Comparison of ENCODE assay signal across 8 mouse cellular contexts in genomic region chr9:46067691-46068090, GRCm38 (mm10). TPM values are rescaled to one million over a fixed set of nuclear protein-coding genes. Genes with fewer than 3 reads are reported as not detected.
A peak's percentile ranks its signal among the peaks of the same experiment; 100 is the strongest.
DNase-seq lines count a peak whose midpoint lies in the region; ATAC-seq and TF ChIP-seq lines count a peak whose summit lies in the region.

No protein-coding gene starts in this region.

- TF ChIP-seq POLR2A in kidney, adult 2 months (IDR thresholded peaks at IDR 0.05; ENCODE audit: low read depth, low read length) = no peak

- no peak overlapping the region for H3K9ac ChIP-seq in kidney, postnatal 0 days (ENCODE audit: low read depth, low read length)
- no peak overlapping the region for H3K9ac ChIP-seq in liver, embryonic 16.5 days (ENCODE audit: low read depth, low read length)
- H3K9ac ChIP-seq in stomach, embryonic 14.5 days (replicated peaks; ENCODE audit: low read depth, low read length) = no peak overlapping the region
- H3K9ac ChIP-seq in midbrain, embryonic 11.5 days (ENCODE audit: low read length) = no peak overlapping the region

- H3K9me3 ChIP-seq in kidney, postnatal 0 days (replicated peaks; ENCODE audit: low read length) = no peaks in the 10 kb centered on the region
- no peaks in the 10 kb centered on the region for H3K9me3 ChIP-seq in liver, embryonic 16.5 days (replicated peaks; ENCODE audit: control insufficient read depth, low read length)
- H3K9me3 ChIP-seq in stomach, embryonic 14.5 days (ENCODE audit: control insufficient read depth, low read depth, low read length) = no peaks in the 10 kb centered on the region
- H3K9me3 ChIP-seq in midbrain, embryonic 11.5 days (ENCODE audit: control insufficient read depth, low read length) = no peaks in the 10 kb centered on the region

- peak; percentile 50 for DNase-seq in kidney, postnatal 0 days (ENCODE audit: low spot score)
- no peak for DNase-seq in kidney, postnatal 10 days
- DNase-seq in fibroblast of lung, adult 2 months (ENCODE audit: low read depth) = peak; percentile 67
- no peak for DNase-seq in midbrain, embryonic 11.5 days (ENCODE audit: low spot score, missing footprints)
- no peak for DNase-seq in heart, adult 11 months
- no peak for DNase-seq in kidney, adult 2 months

- ATAC-seq in kidney, postnatal 0 days (replicated peaks; ENCODE audit: low FRiP score, low read depth) = no peak
- ATAC-seq in liver, embryonic 16.5 days (ENCODE audit: low read depth) = peak; percentile 82
- no peak for ATAC-seq in stomach, embryonic 14.5 days (ENCODE audit: insufficient number of reproducible peaks, insufficient read depth, low FRiP score, low read depth)
- ATAC-seq in midbrain, embryonic 11.5 days (ENCODE audit: low FRiP score) = no peak

- H3K4me2 ChIP-seq in kidney, postnatal 0 days (ENCODE audit: low read length) = no peak overlapping the region
- H3K4me2 ChIP-seq in liver, embryonic 16.5 days (ENCODE audit: low read depth, low read length) = no peak overlapping the region
- no peak overlapping the region for H3K4me2 ChIP-seq in stomach, embryonic 14.5 days (replicated peaks; ENCODE audit: low read depth, low read length)
- H3K4me2 ChIP-seq in midbrain, embryonic 11.5 days = no peak overlapping the region

- no peaks in the 10 kb centered on the region for H3K36me3 ChIP-seq in kidney, postnatal 0 days (ENCODE audit: insufficient read depth, low read length)
- H3K36me3 ChIP-seq in liver, embryonic 16.5 days (ENCODE audit: control insufficient read depth, insufficient read depth) = no peaks in the 10 kb centered on the region
- H3K36me3 ChIP-seq in stomach, embryonic 14.5 days (ENCODE audit: control insufficient read depth, insufficient read depth, low read length) = no peaks in the 10 kb centered on the region
- no peaks in the 10 kb centered on the region for H3K36me3 ChIP-seq in midbrain, embryonic 11.5 days (ENCODE audit: control insufficient read depth, insufficient read depth, low read length)
- no peaks in the 10 kb centered on the region for H3K36me3 ChIP-seq in kidney, adult 2 months (ENCODE audit: control insufficient read depth, insufficient read depth, low read length)

- WGBS in kidney, postnatal 0 days = 41% methylated on average over 7 of the region's 7 CpGs
- WGBS in liver, embryonic 16.5 days (ENCODE audit: insufficient replicate concordance) = 10% methylated on average over 7 of the region's 7 CpGs
- WGBS in stomach, embryonic 14.5 days = 50% methylated on average over 7 of the region's 7 CpGs
- WGBS in midbrain, embryonic 11.5 days = 88% methylated on average over 7 of the region's 7 CpGs
- 57% methylated on average over 7 of the region's 7 CpGs for WGBS in kidney, adult 2 months

- no peak overlapping the region for H3K27ac ChIP-seq in kidney, postnatal 0 days
- peak overlapping the region; percentile 46; the same call in 1 of the 2 replicates for H3K27ac ChIP-seq in liver, embryonic 16.5 days (ENCODE audit: low read length)
- H3K27ac ChIP-seq in stomach, embryonic 14.5 days (ENCODE audit: low read length) = 0 out of 2 replicates have a peak overlapping the region, but pooled peaks have one; percentile 4
- no peak overlapping the region for H3K27ac ChIP-seq in midbrain, embryonic 11.5 days (ENCODE audit: low read depth, low read length)
- H3K27ac ChIP-seq in kidney, adult 2 months (ENCODE audit: insufficient read depth, low read depth, low read length) = no peak overlapping the region

- H3K27me3 ChIP-seq in kidney, postnatal 0 days (ENCODE audit: insufficient read depth, low read length) = no peaks in the 10 kb centered on the region
- H3K27me3 ChIP-seq in liver, embryonic 16.5 days (ENCODE audit: control insufficient read depth, insufficient read depth, low read depth, low read length) = no peaks in the 10 kb centered on the region
- no peaks in the 10 kb centered on the region for H3K27me3 ChIP-seq in stomach, embryonic 14.5 days (ENCODE audit: control insufficient read depth, insufficient read depth, low read length)
- H3K27me3 ChIP-seq in midbrain, embryonic 11.5 days (ENCODE audit: control insufficient read depth, insufficient read depth, low read length) = no peaks in the 10 kb centered on the region
- no peaks in the 10 kb centered on the region for H3K27me3 ChIP-seq in kidney, adult 2 months (replicated peaks; ENCODE audit: control insufficient read depth, insufficient read depth, low read length)

- no peak overlapping the region for H3K4me3 ChIP-seq in kidney, postnatal 0 days (replicated peaks; ENCODE audit: low read depth, low read length)
- H3K4me3 ChIP-seq in liver, embryonic 16.5 days (ENCODE audit: low read depth, low read length) = no peak overlapping the region
- no peak overlapping the region for H3K4me3 ChIP-seq in stomach, embryonic 14.5 days (ENCODE audit: low read depth, low read length)
- H3K4me3 ChIP-seq in midbrain, embryonic 11.5 days (ENCODE audit: low read depth, low read length) = no peak overlapping the region
- no peak overlapping the region for H3K4me3 ChIP-seq in kidney, adult 2 months (ENCODE audit: insufficient read depth, low read depth, low read length)

- no peak for TF ChIP-seq CTCF in kidney, postnatal 0 days (IDR thresholded peaks at IDR 0.05; ENCODE audit: low read depth)
- TF ChIP-seq CTCF in kidney, adult 2 months (conservative IDR thresholded peaks at IDR 0.05; ENCODE audit: insufficient read depth, insufficient read length, low read depth, low read length) = no peak

- peaks cover 12% of the 10 kb centered on the region; the same call in 1 of the 2 replicates for H3K4me1 ChIP-seq in kidney, postnatal 0 days (replicated peaks; ENCODE audit: insufficient read depth, low read length)
- H3K4me1 ChIP-seq in liver, embryonic 16.5 days (ENCODE audit: control insufficient read depth, low read depth, low read length) = peaks cover 14% of the 10 kb centered on the region
- H3K4me1 ChIP-seq in stomach, embryonic 14.5 days (ENCODE audit: control insufficient read depth, insufficient read depth, low read length) = peaks cover 11% of the 10 kb centered on the region
- no peaks in the 10 kb centered on the region for H3K4me1 ChIP-seq in midbrain, embryonic 11.5 days (ENCODE audit: control insufficient read depth, insufficient read depth, low read length)
- peaks cover 38% of the 10 kb centered on the region for H3K4me1 ChIP-seq in kidney, adult 2 months (ENCODE audit: control insufficient read depth, insufficient read depth, low read length)

RNA-seq across cellular contexts. Expression of gene Sik3, which starts 55.1 kb away (rescaled TPM):
- 12.5 and 12.7 TPM in 2 replicates for polyA plus RNA-seq in kidney, postnatal 0 days (2015; fragmentation: Nextera tagmentation; extraction: Ambion mirVana)
- polyA plus RNA-seq in liver, embryonic 16.5 days (2015; fragmentation: Nextera tagmentation; extraction: Ambion mirVana) = 1.6 and 1.7 TPM in 2 replicates
- 8.7 and 9.6 TPM in 2 replicates for polyA plus RNA-seq in stomach, embryonic 14.5 days (2014; fragmentation: Nextera tagmentation; extraction: Ambion mirVana)
- 8.7 and 8.9 TPM in 2 replicates for polyA plus RNA-seq in midbrain, embryonic 11.5 days (2014; fragmentation: Nextera tagmentation; extraction: Ambion mirVana)
- polyA plus RNA-seq in kidney, adult 2 months (2012; rRNA removed) = 29.2 and 32.2 TPM in 2 replicates

RNA-seq across cellular contexts. Expression of gene Pafah1b2, which starts 55.2 kb away (rescaled TPM):
- 113 and 127 TPM in 2 replicates for polyA plus RNA-seq in kidney, postnatal 0 days (2015; fragmentation: Nextera tagmentation; extraction: Ambion mirVana)
- polyA plus RNA-seq in liver, embryonic 16.5 days (2015; fragmentation: Nextera tagmentation; extraction: Ambion mirVana) = 57.6 and 63.3 TPM in 2 replicates
- 177 and 180 TPM in 2 replicates for polyA plus RNA-seq in stomach, embryonic 14.5 days (2014; fragmentation: Nextera tagmentation; extraction: Ambion mirVana)
- polyA plus RNA-seq in midbrain, embryonic 11.5 days (2014; fragmentation: Nextera tagmentation; extraction: Ambion mirVana) = 274 and 275 TPM in 2 replicates
- 17.6 and 21.1 TPM in 2 replicates for polyA plus RNA-seq in kidney, adult 2 months (2012; rRNA removed)

Comparison
In these comparisons a context has a peak if more than half of its experiments do, and no peak if none do; other contexts are left out.
1. DNase-seq: peak in kidney, postnatal 0 days (single experiment) and fibroblast of lung, adult 2 months (single experiment); none in kidney, postnatal 10 days (single experiment), midbrain, embryonic 11.5 days (single experiment), heart, adult 11 months (single experiment) and kidney, adult 2 months (single experiment).
2. H3K27ac ChIP-seq: peak in liver, embryonic 16.5 days (single experiment) and stomach, embryonic 14.5 days (single experiment); none in kidney, postnatal 0 days (single experiment), midbrain, embryonic 11.5 days (single experiment) and kidney, adult 2 months (single experiment).